Mouse (Mus musculus) stomach, postnatal 0 days (tissue): Measurements from ENCODE around the gene Plk3. TPM values are rescaled to one million over a fixed set of nuclear protein-coding genes. Genes with fewer than 3 reads are reported as not detected.

ENCODE experiments used
- ATAC-seq: fragments of 200-750 bp; cut with Nextera tagmentation; 2 replicates; pipeline ENCODE4 v1.8.0; 2017; ENCODE audit not compliant: low FRiP score, low TSS enrichment
- DNase-seq: peaks from one replicate; pipeline ENCODE4 v3.0.0-alpha.2; 2016; ENCODE audit warnings: low spot score
- H3K27ac ChIP-seq: fragments of 300-500 bp; sonication (generic); replicated peaks from 2 replicates; pipeline ENCODE4 v1.5.1; 2014; ENCODE audit warnings: mild to moderate bottlenecking, control low read depth
- H3K27me3 ChIP-seq: fragments of 300-500 bp; sonication (generic); 2 replicates; pipeline ENCODE4 v1.6.1; 2014; ENCODE audit warnings: low read length; ENCODE audit not compliant: control insufficient read depth, insufficient read depth
- H3K36me3 ChIP-seq: fragments of 300-500 bp; sonication (generic); 2 replicates; pipeline ENCODE4 v1.6.1; 2014; ENCODE audit warnings: low read length, mixed read lengths; ENCODE audit not compliant: control insufficient read depth, insufficient read depth
- H3K4me1 ChIP-seq: fragments of 300-500 bp; sonication (generic); replicated peaks from 2 replicates; pipeline ENCODE4 v1.6.1; 2014; ENCODE audit warnings: antibody characterized with exemption; ENCODE audit not compliant: control insufficient read depth, insufficient read depth
- H3K4me2 ChIP-seq: fragments of 300-500 bp; sonication (generic); replicated peaks from 2 replicates; pipeline ENCODE4 v1.6.1; 2014; ENCODE audit warnings: low read depth, mild to moderate bottlenecking, control low read depth, moderate library complexity
- H3K4me3 ChIP-seq: fragments of 300-500 bp; sonication (generic); 2 replicates; pipeline ENCODE4 v1.5.1; 2014; ENCODE audit warnings: low read depth, low read length, control low read depth
- H3K9ac ChIP-seq: fragments of 300-500 bp; sonication (generic); 2 replicates; pipeline ENCODE4 v1.6.1; 2014; ENCODE audit warnings: mild to moderate bottlenecking, low read length, control low read depth, mixed read lengths
- H3K9me3 ChIP-seq: fragments of 300-500 bp; sonication (generic); 2 replicates; pipeline ENCODE4 v1.6.1; 2016; ENCODE audit warnings: low read length; ENCODE audit not compliant: control insufficient read depth
- CTCF ChIP-seq: IDR thresholded peaks from 2 replicates; pipeline ENCODE4 v1.5.1; 2016; ENCODE audit warnings: antibody characterized with exemption, low read depth, mild to moderate bottlenecking, moderate library complexity
- EP300 ChIP-seq: optimal IDR thresholded peaks from 2 replicates; pipeline ENCODE3; 2016; ENCODE audit warnings: antibody characterized with exemption
- WGBS: fragments of 180-500 bp; shearing (Covaris S2); extraction: QIAGEN DNeasy Blood & Tissue Kit; methylation state at CpG from one replicate; pipeline ENCODE4 v1.1.7; 2014; 5-methylcytosine and 5-hydroxymethylcytosine counted together
- polyA plus RNA-seq: library from polyadenylated mRNA; unstranded; fragments of >200 nt; fragmentation: Nextera tagmentation; extraction: Ambion mirVana; gene quantifications from 2 replicates; pipeline ENCODE4 v1.2.1, GENCODE M21; 2015

Plk3 gene
- polyA plus RNA-seq, 1 experiment from 2014 or later = 18.7 TPM

- Histone ChIP-seq H3K4me1 (peaks cover 2% of the 10 kb centered on the region; the same call in 1 of the 2 replicates), H3K27ac (no peak overlapping the region), H3K4me2 (no peak overlapping the region), H3K27me3 (no peaks in the 10 kb centered on the region), H3K9ac (no peak overlapping the region), H3K36me3 (peaks cover 23% of the 10 kb centered on the region), H3K4me3 (no peak overlapping the region), H3K9me3 (no peaks in the 10 kb centered on the region)
- WGBS = 71% methylated on average over 1 of the region's 1 CpGs
- ATAC-seq (no peak), DNase-seq (no peak)
- TF ChIP-seq CTCF (no peak), EP300 (no peak)
Measured at GRCm38 (mm10) chr4:117151416-117151815, 17.7 kb upstream of the Plk3 start.

- Histone ChIP-seq H3K4me2 (no peak overlapping the region), H3K9me3 (no peaks in the 10 kb centered on the region), H3K27me3 (no peaks in the 10 kb centered on the region), H3K4me3 (no peak overlapping the region), H3K27ac (no peak overlapping the region), H3K36me3 (peaks cover 23% of the 10 kb centered on the region), H3K9ac (no peak overlapping the region), H3K4me1 (peaks cover 2% of the 10 kb centered on the region; the same call in 1 of the 2 replicates)
- ATAC-seq (no peak), DNase-seq (no peak)
- 86% methylated on average over 6 of the region's 6 CpGs for WGBS
- no peak for TF ChIP-seq CTCF
- TF ChIP-seq EP300 = no peak
Measured at GRCm38 (mm10) chr4:117150212-117150733, 16.5 kb upstream of the Plk3 start.

DNA sequence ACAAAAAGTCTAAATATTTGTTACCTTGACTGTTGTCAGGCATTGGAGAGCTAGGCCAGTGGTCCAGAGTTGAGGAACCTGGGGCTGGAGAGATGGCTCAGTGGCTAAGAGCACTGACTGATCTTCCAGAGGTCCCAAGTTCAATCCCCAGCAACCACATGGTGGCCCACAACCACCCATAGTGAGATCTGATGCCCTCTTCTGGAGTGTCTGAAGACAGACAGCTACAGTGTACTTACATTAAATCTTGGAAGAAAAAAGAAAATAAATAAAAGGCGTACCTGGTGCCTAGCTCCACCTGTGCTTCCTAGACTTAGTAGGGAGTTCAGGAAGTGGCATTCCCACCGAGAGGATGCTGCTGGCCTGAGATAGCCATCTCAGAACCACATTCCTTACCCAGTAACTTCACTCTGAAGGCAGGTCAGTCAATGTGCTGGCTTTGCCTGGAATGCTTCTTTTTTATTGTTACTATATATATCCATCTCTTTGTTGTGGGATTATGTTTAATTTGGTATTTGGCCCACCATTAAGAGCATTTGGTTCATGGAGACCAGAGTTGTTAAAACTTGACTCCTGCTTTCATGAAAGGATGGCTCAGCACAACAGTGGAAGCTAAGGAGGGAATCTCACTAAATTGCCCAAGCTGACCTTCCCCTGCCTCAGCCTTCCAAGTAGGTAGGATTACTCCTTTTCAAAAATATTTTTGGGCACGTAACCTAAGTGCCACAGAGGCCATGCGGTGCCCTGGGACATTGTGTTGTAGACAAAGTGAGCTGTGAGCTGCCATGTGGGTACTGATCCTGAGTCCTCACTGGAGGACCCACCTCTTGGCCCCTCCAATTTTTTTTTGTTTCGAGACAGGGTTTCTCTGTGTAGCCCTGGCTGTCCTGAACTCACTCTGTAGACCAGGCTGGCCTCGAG is 15.8 kb upstream of the Plk3 start:
- DNase-seq (no peak), ATAC-seq (no peak)
- Histone ChIP-seq H3K4me1 (peaks cover under 1% of the 10 kb centered on the region; the same call in 1 of the 2 replicates), H3K27ac (no peak overlapping the region), H3K4me2 (no peak overlapping the region), H3K9me3 (no peaks in the 10 kb centered on the region), H3K9ac (no peak overlapping the region), H3K4me3 (no peak overlapping the region), H3K36me3 (peaks cover 23% of the 10 kb centered on the region), H3K27me3 (no peaks in the 10 kb centered on the region)
- WGBS = 72% methylated on average over 6 of the region's 6 CpGs
- TF ChIP-seq EP300 (no peak), CTCF (peak; percentile 19; the same call in 1 of the 2 replicates)

DNA sequence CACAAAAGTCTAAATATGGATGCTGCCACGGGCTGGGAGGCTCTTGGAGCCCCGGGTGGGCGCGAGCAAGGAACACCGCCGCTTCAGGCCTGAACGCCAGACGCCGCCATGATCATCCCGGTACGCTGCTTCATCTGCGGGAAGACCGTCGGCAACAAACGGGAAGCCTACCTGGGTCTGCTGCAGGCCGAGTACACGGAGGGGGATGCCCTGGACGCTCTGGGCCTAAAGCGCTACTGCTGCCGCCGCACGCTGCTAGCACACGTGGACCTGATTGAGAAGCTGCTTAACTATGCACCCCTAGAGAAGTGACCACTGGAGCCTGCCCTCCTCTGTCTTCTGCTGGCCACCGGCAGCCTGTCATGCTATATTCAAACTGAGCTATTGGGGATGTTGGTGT is 15.1 kb upstream of the Plk3 start:
- Histone ChIP-seq H3K36me3 (peaks cover 23% of the 10 kb centered on the region), H3K27me3 (no peaks in the 10 kb centered on the region), H3K4me1 (no peaks in the 10 kb centered on the region; the same call in 1 of the 2 replicates), H3K9me3 (no peaks in the 10 kb centered on the region), H3K4me2 (no peak overlapping the region), H3K4me3 (no peak overlapping the region), H3K9ac (no peak overlapping the region), H3K27ac (no peak overlapping the region)
- 63% methylated on average over 24 of the region's 24 CpGs for WGBS
- DNase-seq = no peak
- no peak for ATAC-seq
- TF ChIP-seq EP300 (no peak), CTCF (no peak)

DNA sequence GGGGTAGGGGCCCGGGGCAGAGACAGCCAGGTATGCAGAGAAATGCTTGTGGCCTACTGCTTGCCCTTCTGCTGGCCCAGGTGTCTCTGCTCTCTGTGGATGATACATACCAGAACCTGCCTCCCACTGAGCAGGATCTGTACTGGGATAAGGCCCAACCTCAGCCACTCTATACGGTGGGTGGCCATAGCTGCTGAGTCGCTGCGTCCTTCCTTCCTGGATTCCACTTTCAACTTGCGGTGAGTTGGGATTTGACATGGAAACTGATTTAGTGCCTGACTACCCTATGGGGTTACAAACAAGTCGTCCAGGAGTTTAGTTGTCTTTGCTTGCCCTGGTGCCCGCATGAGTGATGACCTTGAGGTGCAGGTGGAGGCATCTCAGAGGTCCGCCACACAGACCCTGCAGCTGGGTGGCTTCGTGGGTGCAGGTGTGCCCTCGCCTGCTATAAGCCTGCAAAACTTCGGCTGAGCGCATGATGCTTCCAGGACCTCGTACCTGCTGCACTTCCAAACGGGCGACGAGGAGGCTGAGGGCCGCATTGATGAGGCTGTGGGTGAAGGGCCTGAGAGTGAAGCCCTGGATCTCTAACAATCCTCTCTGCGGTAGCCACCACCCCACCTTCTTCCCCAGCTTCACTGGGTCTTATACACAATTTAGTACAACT is 14.4 kb upstream of the Plk3 start:
- no peaks in the 10 kb centered on the region for H3K9me3 ChIP-seq
- no peaks in the 10 kb centered on the region; the same call in 1 of the 2 replicates for H3K4me1 ChIP-seq
- H3K9ac ChIP-seq = no peak overlapping the region
- no peak overlapping the region for H3K27ac ChIP-seq
- H3K4me3 ChIP-seq = no peak overlapping the region
- DNase-seq (no peak), ATAC-seq (no peak)
- H3K36me3 ChIP-seq = peaks cover 20% of the 10 kb centered on the region
- H3K27me3 ChIP-seq = no peaks in the 10 kb centered on the region
- 68% methylated on average over 18 of the region's 18 CpGs for WGBS
- no peak overlapping the region for H3K4me2 ChIP-seq
- TF ChIP-seq EP300 = no peak
- no peak for TF ChIP-seq CTCF

DNA sequence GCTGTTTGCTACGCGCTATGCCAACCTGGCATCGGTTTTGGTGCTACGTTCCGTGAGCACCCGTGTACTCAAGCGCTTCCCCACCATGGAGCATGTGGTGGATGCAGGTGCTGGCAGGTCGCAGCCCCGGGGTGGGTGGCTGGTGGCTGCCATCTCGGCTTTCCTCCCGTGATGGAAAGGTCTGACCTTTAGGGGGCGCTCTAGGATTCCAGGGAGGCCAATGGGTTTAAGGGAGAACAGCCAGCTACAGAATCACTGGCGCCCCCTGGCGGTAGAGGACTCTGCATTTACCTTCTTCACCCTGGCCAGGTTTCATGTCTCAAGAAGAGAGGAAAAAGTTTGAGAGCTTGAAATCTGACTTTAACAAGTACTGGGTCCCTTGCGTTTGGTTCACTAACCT is 12.4 kb upstream of the Plk3 start:
- TF ChIP-seq CTCF (peak; percentile 98), EP300 (no peak)
- Histone ChIP-seq H3K4me3 (no peak overlapping the region), H3K4me1 (no peaks in the 10 kb centered on the region), H3K9me3 (no peaks in the 10 kb centered on the region), H3K27ac (no peak overlapping the region), H3K36me3 (peaks cover 6% of the 10 kb centered on the region), H3K27me3 (no peaks in the 10 kb centered on the region), H3K4me2 (no peak overlapping the region), H3K9ac (no peak overlapping the region)
- DNase-seq (peak; percentile 94), ATAC-seq (peak; percentile 55)
- 39% methylated on average over 15 of the region's 15 CpGs for WGBS
